In genomic region chr8:70625104-70625503, GRCm38 (mm10) we compare ENCODE assay signal across 9 mouse cellular contexts. TPM values are rescaled to one million over a fixed set of nuclear protein-coding genes. Genes with fewer than 3 reads are reported as not detected.
A peak's percentile ranks its signal among the peaks of the same experiment; 100 is the strongest.
DNase-seq lines count a peak whose midpoint lies in the region; ATAC-seq lines count a peak whose summit lies in the region.
"Had no signal": no experiment of that assay in that cellular context is flagged by ENCODE, and none has a peak within 500 bp of the region (broad histone marks: within the 10 kb centered on the region; RNA-seq: fewer than 3 reads in every experiment).

No protein-coding gene starts in this region.

- H3K4me2 ChIP-seq in forebrain, embryonic 14.5 days (ENCODE audit: low read length) = no peak overlapping the region
- no peak overlapping the region for H3K4me2 ChIP-seq in forebrain, embryonic 13.5 days
- peak overlapping the region; percentile 23; the same call in 1 of the 2 replicates for H3K4me2 ChIP-seq in embryonic facial prominence, embryonic 14.5 days (ENCODE audit: low read depth, low read length)
- H3K4me2 ChIP-seq in liver, embryonic 13.5 days = no peak overlapping the region

- peak; percentile 54 for DNase-seq in forebrain, embryonic 14.5 days (ENCODE audit: low spot score)
- DNase-seq in spleen, postnatal 4 days (ENCODE audit: low spot score in 2 of 2) = peak; percentile 63 to 79
- DNase-seq in spleen, postnatal 14 days (ENCODE audit: low spot score in 2 of 2) = no peak
- peak; percentile 53 for DNase-seq in embryonic facial prominence, embryonic 14.5 days (ENCODE audit: low spot score)
- DNase-seq in liver, embryonic 13.5 days = no peak
- peak; percentile 72 for DNase-seq in thymus, postnatal 0 days (ENCODE audit: low spot score)

- 13% methylated on average over 5 of the region's 5 CpGs for WGBS in forebrain, embryonic 14.5 days
- WGBS in forebrain, embryonic 13.5 days = 12% methylated on average over 5 of the region's 5 CpGs
- 13% methylated on average over 5 of the region's 5 CpGs for WGBS in embryonic facial prominence, embryonic 14.5 days
- WGBS in liver, embryonic 13.5 days (ENCODE audit: insufficient replicate concordance) = 27% methylated on average over 5 of the region's 5 CpGs

- H3K27me3 ChIP-seq in forebrain, embryonic 14.5 days (replicated peaks; ENCODE audit: control insufficient read depth, insufficient read depth, low read length) = no peaks in the 10 kb centered on the region
- peaks cover 30% of the 10 kb centered on the region for H3K27me3 ChIP-seq in forebrain, embryonic 13.5 days
- no peaks in the 10 kb centered on the region; the same call in none of the 2 replicates for H3K27me3 ChIP-seq in embryonic facial prominence, embryonic 14.5 days (replicated peaks; ENCODE audit: control insufficient read depth, insufficient read depth, low read length)
- H3K27me3 ChIP-seq in liver, embryonic 13.5 days = no peaks in the 10 kb centered on the region

- ATAC-seq in forebrain, embryonic 14.5 days = no peak
- no peak for ATAC-seq in forebrain, embryonic 13.5 days
- no peak for ATAC-seq in embryonic facial prominence, embryonic 14.5 days (ENCODE audit: low read depth)
- ATAC-seq in liver, embryonic 13.5 days (ENCODE audit: low read depth) = no peak
- no peak for ATAC-seq in activated CD4-positive, CD25-positive, alpha-beta regulatory T cell, adult 4 months

- no peak overlapping the region for H3K27ac ChIP-seq in forebrain, embryonic 14.5 days (ENCODE audit: low read depth, low read length)
- no peak overlapping the region for H3K27ac ChIP-seq in forebrain, embryonic 13.5 days
- no peak overlapping the region for H3K27ac ChIP-seq in embryonic facial prominence, embryonic 14.5 days (replicated peaks; ENCODE audit: low read depth, low read length)
- H3K27ac ChIP-seq in liver, embryonic 13.5 days = 0 out of 2 replicates have a peak overlapping the region, but pooled peaks have one; percentile 92
- H3K27ac ChIP-seq: macrophage had no signal

- H3K4me3 ChIP-seq in forebrain, embryonic 14.5 days (ENCODE audit: low read depth, low read length) = no peak overlapping the region
- no peak overlapping the region for H3K4me3 ChIP-seq in forebrain, embryonic 13.5 days
- H3K4me3 ChIP-seq in embryonic facial prominence, embryonic 14.5 days (ENCODE audit: low read depth, low read length) = no peak overlapping the region
- no peak overlapping the region for H3K4me3 ChIP-seq in liver, embryonic 13.5 days (replicated peaks)

- no peaks in the 10 kb centered on the region for H3K9me3 ChIP-seq in forebrain, embryonic 14.5 days (replicated peaks; ENCODE audit: control insufficient read depth, low read length)
- H3K9me3 ChIP-seq in forebrain, embryonic 13.5 days (replicated peaks) = no peaks in the 10 kb centered on the region
- no peaks in the 10 kb centered on the region for H3K9me3 ChIP-seq in embryonic facial prominence, embryonic 14.5 days (ENCODE audit: control insufficient read depth, low read length)
- H3K9me3 ChIP-seq in liver, embryonic 13.5 days (replicated peaks) = no peaks in the 10 kb centered on the region

- no peak overlapping the region for H3K9ac ChIP-seq in forebrain, embryonic 14.5 days (ENCODE audit: low read length)
- H3K9ac ChIP-seq in forebrain, embryonic 13.5 days = no peak overlapping the region
- no peak overlapping the region for H3K9ac ChIP-seq in embryonic facial prominence, embryonic 14.5 days (ENCODE audit: low read depth, low read length)
- no peak overlapping the region for H3K9ac ChIP-seq in liver, embryonic 13.5 days

- no peaks in the 10 kb centered on the region; the same call in 1 of the 2 replicates for H3K4me1 ChIP-seq in forebrain, embryonic 14.5 days (ENCODE audit: control insufficient read depth, insufficient read depth, low read length)
- peaks cover 8% of the 10 kb centered on the region for H3K4me1 ChIP-seq in forebrain, embryonic 13.5 days
- H3K4me1 ChIP-seq in embryonic facial prominence, embryonic 14.5 days (ENCODE audit: control insufficient read depth, insufficient read depth, low read length) = no peaks in the 10 kb centered on the region
- peaks cover 68% of the 10 kb centered on the region for H3K4me1 ChIP-seq in liver, embryonic 13.5 days (replicated peaks)

- H3K36me3 ChIP-seq in forebrain, embryonic 14.5 days (ENCODE audit: control insufficient read depth, insufficient read depth, low read length) = no peaks in the 10 kb centered on the region
- H3K36me3 ChIP-seq in forebrain, embryonic 13.5 days (ENCODE audit: poor library complexity, severe bottlenecking) = no peaks in the 10 kb centered on the region
- no peaks in the 10 kb centered on the region for H3K36me3 ChIP-seq in embryonic facial prominence, embryonic 14.5 days (ENCODE audit: control insufficient read depth, insufficient read depth, low read length)
- no peaks in the 10 kb centered on the region for H3K36me3 ChIP-seq in liver, embryonic 13.5 days

RNA-seq across cellular contexts. Expression of gene Gdf15, which starts 7.2 kb away (rescaled TPM):
- polyA plus RNA-seq in forebrain, embryonic 14.5 days (2014; fragmentation: Nextera tagmentation; extraction: Ambion mirVana) = 0.16 and 0.20 TPM in 2 replicates
- 0.15 TPM in 1 of 2 replicates, not detected in the other for polyA plus RNA-seq in forebrain, embryonic 13.5 days (2015; fragmentation: Nextera tagmentation; extraction: Ambion mirVana)
- 0.28 and 0.29 TPM in 2 replicates for polyA plus RNA-seq in embryonic facial prominence, embryonic 14.5 days (2014; fragmentation: Nextera tagmentation; extraction: Ambion mirVana)
- 3.9 and 4.1 TPM in 2 replicates for polyA plus RNA-seq in liver, embryonic 13.5 days (2015; fragmentation: Nextera tagmentation; extraction: Ambion mirVana)
- 1.2 and 1.4 TPM in 2 replicates for polyA plus RNA-seq in thymus, postnatal 0 days (2015; fragmentation: Nextera tagmentation; extraction: Ambion mirVana)
- polyA plus RNA-seq in activated CD4-positive, CD25-positive, alpha-beta regulatory T cell, adult 4 months (2017; shearing (Covaris generic)) = not detected

RNA-seq across cellular contexts. Expression of gene Lrrc25, which starts 9.1 kb away (rescaled TPM):
- polyA plus RNA-seq in forebrain, embryonic 14.5 days (2014; fragmentation: Nextera tagmentation; extraction: Ambion mirVana) = 0.89 and 1.9 TPM in 2 replicates
- 0.65 and 0.68 TPM in 2 replicates for polyA plus RNA-seq in forebrain, embryonic 13.5 days (2015; fragmentation: Nextera tagmentation; extraction: Ambion mirVana)
- 1.8 and 2.3 TPM in 2 replicates for polyA plus RNA-seq in embryonic facial prominence, embryonic 14.5 days (2014; fragmentation: Nextera tagmentation; extraction: Ambion mirVana)
- 5.4 and 5.6 TPM in 2 replicates for polyA plus RNA-seq in liver, embryonic 13.5 days (2015; fragmentation: Nextera tagmentation; extraction: Ambion mirVana)
- 4.7 and 5.8 TPM in 2 replicates for polyA plus RNA-seq in thymus, postnatal 0 days (2015; fragmentation: Nextera tagmentation; extraction: Ambion mirVana)
- polyA plus RNA-seq in activated CD4-positive, CD25-positive, alpha-beta regulatory T cell, adult 4 months (2017; shearing (Covaris generic)) = 1 to 10 TPM in 1 of 2 experiments, under 1 TPM in 1; 0.54 to 1.0 TPM

RNA-seq across cellular contexts. Expression of gene Ssbp4, which starts 16.4 kb away (rescaled TPM):
- 135 and 147 TPM in 2 replicates for polyA plus RNA-seq in forebrain, embryonic 14.5 days (2014; fragmentation: Nextera tagmentation; extraction: Ambion mirVana)
- polyA plus RNA-seq in forebrain, embryonic 13.5 days (2015; fragmentation: Nextera tagmentation; extraction: Ambion mirVana) = 81.9 and 101 TPM in 2 replicates
- 120 and 132 TPM in 2 replicates for polyA plus RNA-seq in embryonic facial prominence, embryonic 14.5 days (2014; fragmentation: Nextera tagmentation; extraction: Ambion mirVana)
- polyA plus RNA-seq in liver, embryonic 13.5 days (2015; fragmentation: Nextera tagmentation; extraction: Ambion mirVana) = 54.2 and 62.4 TPM in 2 replicates
- 135 and 142 TPM in 2 replicates for polyA plus RNA-seq in thymus, postnatal 0 days (2015; fragmentation: Nextera tagmentation; extraction: Ambion mirVana)
- 10 to 100 TPM; 15.8 to 17.7 TPM for polyA plus RNA-seq in activated CD4-positive, CD25-positive, alpha-beta regulatory T cell, adult 4 months (2017; shearing (Covaris generic))

RNA-seq across cellular contexts. Expression of gene Isyna1, which starts 30.9 kb away (rescaled TPM):
- 59.0 and 75.1 TPM in 2 replicates for polyA plus RNA-seq in forebrain, embryonic 14.5 days (2014; fragmentation: Nextera tagmentation; extraction: Ambion mirVana)
- 87.1 and 105 TPM in 2 replicates for polyA plus RNA-seq in forebrain, embryonic 13.5 days (2015; fragmentation: Nextera tagmentation; extraction: Ambion mirVana)
- 94.5 and 107 TPM in 2 replicates for polyA plus RNA-seq in embryonic facial prominence, embryonic 14.5 days (2014; fragmentation: Nextera tagmentation; extraction: Ambion mirVana)
- 82.8 and 84.9 TPM in 2 replicates for polyA plus RNA-seq in liver, embryonic 13.5 days (2015; fragmentation: Nextera tagmentation; extraction: Ambion mirVana)
- polyA plus RNA-seq in thymus, postnatal 0 days (2015; fragmentation: Nextera tagmentation; extraction: Ambion mirVana) = 78.9 and 88.4 TPM in 2 replicates
- polyA plus RNA-seq in activated CD4-positive, CD25-positive, alpha-beta regulatory T cell, adult 4 months (2017; shearing (Covaris generic)) = 10 to 100 TPM; 19.3 to 44.6 TPM

RNA-seq across cellular contexts. Expression of gene Pgpep1, which starts 35.1 kb away (rescaled TPM):
- polyA plus RNA-seq in forebrain, embryonic 14.5 days (2014; fragmentation: Nextera tagmentation; extraction: Ambion mirVana) = 85.7 and 101 TPM in 2 replicates
- 64.6 and 80.8 TPM in 2 replicates for polyA plus RNA-seq in forebrain, embryonic 13.5 days (2015; fragmentation: Nextera tagmentation; extraction: Ambion mirVana)
- polyA plus RNA-seq in embryonic facial prominence, embryonic 14.5 days (2014; fragmentation: Nextera tagmentation; extraction: Ambion mirVana) = 59.8 and 62.7 TPM in 2 replicates
- 17.9 and 19.5 TPM in 2 replicates for polyA plus RNA-seq in liver, embryonic 13.5 days (2015; fragmentation: Nextera tagmentation; extraction: Ambion mirVana)
- 33.2 and 43.0 TPM in 2 replicates for polyA plus RNA-seq in thymus, postnatal 0 days (2015; fragmentation: Nextera tagmentation; extraction: Ambion mirVana)
- polyA plus RNA-seq in activated CD4-positive, CD25-positive, alpha-beta regulatory T cell, adult 4 months (2017; shearing (Covaris generic)) = 1 to 10 TPM; 7.1 to 7.4 TPM

Comparison
In these comparisons a context has a peak if more than half of its experiments do, and no peak if none do; other contexts are left out.
1. DNase-seq: peak in forebrain, embryonic 14.5 days (single experiment), spleen, postnatal 4 days (2 of 2), embryonic facial prominence, embryonic 14.5 days (single experiment) and thymus, postnatal 0 days (single experiment); none in spleen, postnatal 14 days (0 of 2) and liver, embryonic 13.5 days (single experiment).